Mouse (Mus musculus) stomach, postnatal 0 days (tissue): Measurements from ENCODE around the gene Tefm. TPM values are rescaled to one million over a fixed set of nuclear protein-coding genes. Genes with fewer than 3 reads are reported as not detected.

Experiments used
- ATAC-seq: fragments of 200-750 bp; cut with Nextera tagmentation; 2 replicates; pipeline ENCODE4 v1.8.0; 2017; ENCODE audit not compliant: low FRiP score, low TSS enrichment
- DNase-seq: peaks from one replicate; pipeline ENCODE4 v3.0.0-alpha.2; 2016; ENCODE audit warnings: low spot score
- H3K27ac ChIP-seq: fragments of 300-500 bp; sonication (generic); replicated peaks from 2 replicates; pipeline ENCODE4 v1.5.1; 2014; ENCODE audit warnings: mild to moderate bottlenecking, control low read depth
- H3K27me3 ChIP-seq: fragments of 300-500 bp; sonication (generic); 2 replicates; pipeline ENCODE4 v1.6.1; 2014; ENCODE audit warnings: low read length; ENCODE audit not compliant: control insufficient read depth, insufficient read depth
- H3K36me3 ChIP-seq: fragments of 300-500 bp; sonication (generic); 2 replicates; pipeline ENCODE4 v1.6.1; 2014; ENCODE audit warnings: low read length, mixed read lengths; ENCODE audit not compliant: control insufficient read depth, insufficient read depth
- H3K4me1 ChIP-seq: fragments of 300-500 bp; sonication (generic); replicated peaks from 2 replicates; pipeline ENCODE4 v1.6.1; 2014; ENCODE audit warnings: antibody characterized with exemption; ENCODE audit not compliant: control insufficient read depth, insufficient read depth
- H3K4me2 ChIP-seq: fragments of 300-500 bp; sonication (generic); replicated peaks from 2 replicates; pipeline ENCODE4 v1.6.1; 2014; ENCODE audit warnings: low read depth, mild to moderate bottlenecking, control low read depth, moderate library complexity
- H3K4me3 ChIP-seq: fragments of 300-500 bp; sonication (generic); 2 replicates; pipeline ENCODE4 v1.5.1; 2014; ENCODE audit warnings: low read depth, low read length, control low read depth
- H3K9ac ChIP-seq: fragments of 300-500 bp; sonication (generic); 2 replicates; pipeline ENCODE4 v1.6.1; 2014; ENCODE audit warnings: mild to moderate bottlenecking, low read length, control low read depth, mixed read lengths
- H3K9me3 ChIP-seq: fragments of 300-500 bp; sonication (generic); 2 replicates; pipeline ENCODE4 v1.6.1; 2016; ENCODE audit warnings: low read length; ENCODE audit not compliant: control insufficient read depth
- CTCF ChIP-seq: IDR thresholded peaks from 2 replicates; pipeline ENCODE4 v1.5.1; 2016; ENCODE audit warnings: antibody characterized with exemption, low read depth, mild to moderate bottlenecking, moderate library complexity
- EP300 ChIP-seq: optimal IDR thresholded peaks from 2 replicates; pipeline ENCODE3; 2016; ENCODE audit warnings: antibody characterized with exemption
- WGBS: fragments of 180-500 bp; shearing (Covaris S2); extraction: QIAGEN DNeasy Blood & Tissue Kit; methylation state at CpG from one replicate; pipeline ENCODE4 v1.1.7; 2014; 5-methylcytosine and 5-hydroxymethylcytosine counted together
- polyA plus RNA-seq: library from polyadenylated mRNA; unstranded; fragments of >200 nt; fragmentation: Nextera tagmentation; extraction: Ambion mirVana; gene quantifications from 2 replicates; pipeline ENCODE4 v1.2.1, GENCODE M21; 2015

Gene Tefm
- polyA plus RNA-seq, 1 experiment from 2014 or later: 18.6 TPM

GRCm38 (mm10) chr11:80088917-80089816 is 52.8 kb downstream of the Tefm start, which contains the start of gene Atad5:
Gene Atad5 (plus strand): TSS chr11:80089400.
- H3K9me3 ChIP-seq: no peaks in the 10 kb centered on the region
- TF ChIP-seq EP300 (no peak), CTCF (no peak)

GRCm38 (mm10) chr11:80086844-80087243 is 55.1 kb downstream of the Tefm start:
- ATAC-seq (peak; percentile 85), DNase-seq (peak; percentile 86)
- no peak overlapping the region for H3K27ac ChIP-seq
- peak; percentile 89 for TF ChIP-seq CTCF
- no peak for TF ChIP-seq EP300
- WGBS: 3% methylated on average over 4 of the region's 5 CpGs
- H3K4me1 ChIP-seq: no peaks in the 10 kb centered on the region
- no peaks in the 10 kb centered on the region for H3K27me3 ChIP-seq
- no peaks in the 10 kb centered on the region for H3K36me3 ChIP-seq
- H3K4me2 ChIP-seq: no peak overlapping the region
- no peak overlapping the region for H3K9ac ChIP-seq
- H3K9me3 ChIP-seq: no peaks in the 10 kb centered on the region
- no peak overlapping the region for H3K4me3 ChIP-seq

More at GRCm38 (mm10) chr11:80088917-80089816, 52.8 kb downstream of the Tefm start, which contains the start of gene Atad5:
- DNase-seq: peak; percentile 87
- Histone ChIP-seq H3K4me2 (peak within 1 kb of the TSS; percentile 95), H3K4me3 (peak within 1 kb of the TSS; percentile 85), H3K9ac (peak within 1 kb of the TSS; percentile 89), H3K36me3 (no peaks in the 10 kb centered on the region), H3K27ac (peak within 1 kb of the TSS; percentile 31; the same call in 1 of the 2 replicates), H3K4me1 (no peaks in the 10 kb centered on the region), H3K27me3 (no peaks in the 10 kb centered on the region)
- peak; percentile 72 for ATAC-seq
- WGBS: 4% methylated on average over 57 of the region's 57 CpGs

Other genes with a start within 250 kb of the Tefm start
- 25.5 and 26.2 TPM in 2 replicates for gene Utp6, start 179.8 kb downstream of the Tefm start, polyA plus RNA-seq
- 7.9 and 8.4 TPM in 2 replicates for gene Suz12, start 149.1 kb downstream of the Tefm start, polyA plus RNA-seq
- 13.2 and 13.6 TPM in 2 replicates for gene Crlf3, start 61.2 kb downstream of the Tefm start, polyA plus RNA-seq
- 1.6 and 2.2 TPM in 2 replicates for gene Atad5, start 52.8 kb downstream of the Tefm start, polyA plus RNA-seq
- gene Adap2, start 11.9 kb upstream of the Tefm start, polyA plus RNA-seq: 3.6 and 5.4 TPM in 2 replicates
- 7.5 and 8.8 TPM in 2 replicates for gene Rnf135, start 41.7 kb upstream of the Tefm start, polyA plus RNA-seq
- gene Rhot1, start 66.8 kb upstream of the Tefm start, polyA plus RNA-seq: 28.4 and 30.4 TPM in 2 replicates
- gene Rhbdl3, start 158.7 kb upstream of the Tefm start, polyA plus RNA-seq: 2.7 and 3.4 TPM in 2 replicates
- gene 5730455P16Rik, start 235.9 kb upstream of the Tefm start, polyA plus RNA-seq: 11.0 and 12.0 TPM in 2 replicates
- gene Zfp207, start 241.1 kb upstream of the Tefm start, polyA plus RNA-seq: 110 and 115 TPM in 2 replicates